Mouse (Mus musculus): ENCODE measurements around the gene C2cd4b.

C2cd4b gene

DNA sequence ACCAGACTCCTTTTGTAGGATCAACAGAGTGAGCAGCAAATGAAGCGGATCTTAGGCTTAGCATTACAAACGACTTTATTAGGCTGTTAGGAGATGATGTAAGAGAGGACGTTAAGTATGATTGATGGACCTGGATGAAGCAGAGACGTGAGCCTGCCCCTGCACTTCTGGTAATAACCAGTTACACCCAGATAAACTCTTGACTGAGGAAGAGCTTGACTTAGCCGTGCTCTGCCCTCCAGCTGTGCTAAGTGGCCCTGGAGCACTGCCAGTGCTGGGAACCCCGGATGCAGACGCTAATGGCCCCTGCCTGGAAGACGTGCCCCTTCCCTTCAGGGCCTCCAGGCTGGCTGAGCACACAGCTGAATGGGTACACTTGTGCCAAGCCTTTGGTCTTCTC lies 19.3 kb downstream of the C2cd4b start:
- no peak for DNase-seq

GRCm38 (mm10) chr9:67782786-67783185 lies 23.5 kb downstream of the C2cd4b start:
- no peak for DNase-seq

DNA sequence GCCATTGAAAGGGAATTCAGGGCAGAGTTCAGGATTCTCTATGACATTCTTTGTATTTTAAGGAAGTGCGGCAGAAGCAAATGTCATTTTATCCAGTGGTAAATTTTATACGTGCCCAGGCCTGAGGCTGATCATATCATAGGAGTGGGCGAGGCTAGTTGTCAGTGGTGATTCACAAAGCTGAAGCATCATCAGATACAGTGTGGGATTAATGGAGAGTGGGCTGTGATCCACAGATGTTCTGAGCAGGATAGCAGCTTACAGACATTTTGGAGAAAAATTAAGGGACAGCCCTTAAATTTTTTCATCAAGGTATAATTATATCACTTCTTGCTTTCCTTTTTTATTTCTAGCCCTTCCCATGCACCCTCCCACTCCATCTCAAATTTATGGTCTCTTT lies 24.2 kb downstream of the C2cd4b start:
- no peak for DNase-seq

GRCm38 (mm10) chr9:67783925-67784324 lies 24.7 kb downstream of the C2cd4b start:
- DNase-seq = no peak

- no peak for DNase-seq
Measured at GRCm38 (mm10) chr9:67786311-67786710, 27.1 kb downstream of the C2cd4b start.

GRCm38 (mm10) chr9:67787671-67788070 lies 28.4 kb downstream of the C2cd4b start:
- DNase-seq = no peak

DNA sequence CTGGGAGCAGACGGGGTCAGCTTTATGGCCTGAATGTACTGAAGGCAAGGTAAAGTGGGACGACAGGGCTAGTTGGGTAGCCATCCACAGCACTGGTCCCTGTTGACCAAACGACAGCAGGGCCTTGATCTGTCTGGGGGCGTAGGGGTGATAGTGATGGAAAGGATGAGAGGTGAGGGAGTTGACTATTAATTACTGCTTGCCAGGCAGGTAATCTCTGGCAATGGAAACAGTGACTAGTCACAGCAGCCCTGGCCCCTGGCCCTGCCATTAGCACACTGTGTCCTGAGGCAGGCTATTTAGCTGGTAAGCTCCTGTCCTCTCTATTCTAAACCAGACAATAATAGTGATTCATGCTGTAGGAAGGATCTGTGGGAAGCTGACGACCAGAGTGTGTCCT lies 33.2 kb downstream of the C2cd4b start:
- DNase-seq = no peak

DNA sequence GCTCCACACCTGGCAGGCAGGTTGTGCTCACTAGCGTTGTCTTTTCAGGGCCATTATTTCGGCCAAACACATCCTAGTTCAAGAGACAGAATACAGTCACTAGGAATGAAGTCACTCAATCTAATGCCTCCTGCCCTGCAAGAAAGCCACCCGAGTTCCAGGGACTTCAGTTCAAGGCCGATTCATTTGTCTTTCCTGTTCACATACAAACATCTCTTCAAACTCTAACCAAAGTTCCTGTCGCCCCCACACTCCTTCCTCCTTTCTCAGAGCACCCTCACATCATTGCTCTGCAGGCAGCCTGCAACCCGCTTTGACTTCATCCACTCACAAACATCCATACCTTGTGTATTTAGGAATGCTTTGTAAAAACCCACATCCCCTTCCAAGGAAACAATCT lies 34.3 kb downstream of the C2cd4b start:
- DNase-seq = no peak

- no peak for DNase-seq
Measured at GRCm38 (mm10) chr9:67794216-67794615, 35.0 kb downstream of the C2cd4b start.

DNA sequence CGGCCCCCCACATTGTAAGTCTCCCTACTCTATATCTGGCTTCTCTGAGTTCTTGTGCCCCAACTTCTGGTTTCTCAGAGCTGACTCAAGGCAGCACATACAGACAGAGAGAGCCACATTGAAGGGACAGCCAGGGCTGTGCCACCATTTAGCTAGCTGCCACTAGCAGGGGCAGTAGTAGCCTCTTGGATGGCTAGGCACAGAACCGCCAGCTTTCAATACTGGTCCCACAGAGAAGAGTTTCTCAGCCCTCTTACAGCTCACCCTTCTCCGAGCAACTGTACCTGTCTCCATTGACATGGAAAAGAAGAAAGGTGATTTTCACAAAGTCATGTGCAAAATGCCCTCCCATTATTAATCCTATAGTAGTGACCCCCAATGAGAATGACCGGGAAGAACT lies 35.4 kb downstream of the C2cd4b start:
- DNase-seq = no peak

GRCm38 (mm10) chr9:67795205-67795675 lies 36.0 kb downstream of the C2cd4b start:
- DNase-seq = no peak

DNA sequence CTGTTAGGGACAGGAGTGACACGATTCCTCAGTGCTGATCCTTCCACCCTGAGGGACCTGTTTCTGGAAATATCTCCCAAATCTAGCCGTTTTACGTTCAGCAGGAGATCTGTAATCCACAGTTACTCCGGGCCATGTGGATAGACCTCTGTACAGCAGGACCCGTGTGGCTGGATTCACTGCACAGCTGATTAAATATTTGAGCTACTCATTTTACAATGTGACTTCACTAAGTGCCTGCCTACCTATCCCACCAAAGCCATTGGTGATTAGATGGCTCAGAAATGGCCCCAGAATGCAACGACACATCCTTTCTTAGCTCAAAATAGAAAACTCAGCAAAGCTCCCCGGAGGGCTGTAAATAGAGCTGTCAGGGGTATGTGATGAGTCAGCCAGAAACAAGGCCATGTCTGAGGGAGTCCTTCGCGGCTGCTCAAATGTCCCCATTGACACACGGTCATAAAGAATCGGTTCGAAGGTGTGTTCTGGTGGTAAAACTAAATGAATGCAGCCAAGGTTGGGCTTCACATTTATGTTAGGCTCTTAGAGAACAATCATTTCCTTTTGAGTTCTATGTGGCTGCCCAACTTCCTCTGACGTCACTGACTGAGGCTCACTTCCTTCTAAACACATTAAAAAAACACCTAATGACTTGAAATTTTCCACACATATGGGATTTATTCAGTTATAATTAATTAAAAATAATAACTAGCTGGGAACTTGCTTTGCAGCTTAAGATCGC lies 40.0 kb downstream of the C2cd4b start:
- DNase-seq = no peak

- peak; percentile 63 for DNase-seq
Measured at GRCm38 (mm10) chr9:67802241-67802640, 43.0 kb downstream of the C2cd4b start.

- DNase-seq = no peak
Measured at GRCm38 (mm10) chr9:67807000-67807399, 47.8 kb downstream of the C2cd4b start.

GRCm38 (mm10) chr9:67810527-67810926 lies 51.3 kb downstream of the C2cd4b start:
- no peak for DNase-seq

Measured in kidney, adult 18-20 months (tissue).